Mouse (Mus musculus): ENCODE measurements around the gene Igsf21.

DNA sequence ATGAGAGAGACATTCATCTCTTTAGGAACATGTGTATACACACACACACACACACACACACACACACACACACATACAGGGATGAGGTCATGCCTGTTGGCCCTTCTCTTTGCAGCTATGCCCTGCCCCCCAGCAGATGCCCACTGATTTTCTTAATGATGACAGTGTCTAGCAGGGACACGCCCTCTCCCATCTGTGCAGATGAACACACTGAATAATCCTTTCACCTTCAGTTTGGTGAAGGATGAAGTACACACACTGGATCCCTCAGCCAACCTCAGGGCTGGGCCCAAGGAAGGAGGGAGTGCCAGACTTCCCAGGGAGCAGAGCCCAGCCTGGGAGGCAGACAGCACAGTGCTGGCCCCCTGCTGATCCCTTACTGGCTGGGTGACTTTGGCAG is 4.3 kb downstream of the Igsf21 start:
- TF ChIP-seq MAX (IDR thresholded peaks at IDR 0.05; ENCODE audit: low read depth) (no peak), POLR2A (IDR thresholded peaks at IDR 0.05; ENCODE audit: insufficient read length, low read depth) (no peak), POLR2AphosphoS2 (IDR thresholded peaks at IDR 0.05; ENCODE audit: insufficient read length, low read depth) (no peak), CEBPB (IDR thresholded peaks at IDR 0.05; ENCODE audit: insufficient read depth, poor library complexity, severe bottlenecking) (no peak)

Measured in myocyte (in vitro differentiated cells).